In genomic region chr3:69274664-69275312, GRCm38 (mm10) we compare ENCODE assay signal across 11 mouse cellular contexts. TPM values are rescaled to one million over a fixed set of nuclear protein-coding genes. Genes with fewer than 3 reads are reported as not detected.
DNase-seq lines count a peak whose midpoint lies in the region; ATAC-seq and TF ChIP-seq lines count a peak whose summit lies in the region.
"Had no signal": no experiment of that assay in that cellular context is flagged by ENCODE, and none has a peak within 500 bp of the region (broad histone marks: within the 10 kb centered on the region; RNA-seq: fewer than 3 reads in every experiment).

No protein-coding gene starts in this region.

- WGBS in forebrain, embryonic 14.5 days = 40% methylated on average over 15 of the region's 15 CpGs
- WGBS in neural tube, embryonic 14.5 days = 54% methylated on average over 15 of the region's 15 CpGs
- WGBS in intestine, embryonic 16.5 days = 83% methylated on average over 15 of the region's 15 CpGs
- 88% methylated on average over 15 of the region's 15 CpGs for WGBS in intestine, postnatal 0 days

- no peak overlapping the region for H3K4me3 ChIP-seq in forebrain, embryonic 14.5 days (ENCODE audit: low read depth, low read length)
- H3K4me3 ChIP-seq in neural tube, embryonic 14.5 days (ENCODE audit: low read depth, low read length) = no peak overlapping the region
- no peak overlapping the region for H3K4me3 ChIP-seq in intestine, embryonic 16.5 days (ENCODE audit: low read length)
- no peak overlapping the region for H3K4me3 ChIP-seq in intestine, postnatal 0 days (ENCODE audit: low read depth, low read length)
- H3K4me3 ChIP-seq: embryonic facial prominence, embryonic 15.5 days had no signal

- no peak for TF ChIP-seq CTCF in intestine, postnatal 0 days (IDR thresholded peaks at IDR 0.05; ENCODE audit: low read depth)

- no peaks in the 10 kb centered on the region for H3K27me3 ChIP-seq in forebrain, embryonic 14.5 days (replicated peaks; ENCODE audit: control insufficient read depth, insufficient read depth, low read length)
- H3K27me3 ChIP-seq in neural tube, embryonic 14.5 days (ENCODE audit: control insufficient read depth, insufficient read depth, low read length) = no peaks in the 10 kb centered on the region
- no peaks in the 10 kb centered on the region for H3K27me3 ChIP-seq in intestine, embryonic 16.5 days (replicated peaks; ENCODE audit: control insufficient read depth, insufficient read depth, low read length)
- H3K27me3 ChIP-seq in intestine, postnatal 0 days (replicated peaks; ENCODE audit: control insufficient read depth, insufficient read depth, low read length) = no peaks in the 10 kb centered on the region
- H3K27me3 ChIP-seq: embryonic facial prominence, embryonic 15.5 days had no signal

- no peaks in the 10 kb centered on the region for H3K36me3 ChIP-seq in forebrain, embryonic 14.5 days (ENCODE audit: control insufficient read depth, insufficient read depth, low read length)
- no peaks in the 10 kb centered on the region for H3K36me3 ChIP-seq in neural tube, embryonic 14.5 days (ENCODE audit: control insufficient read depth, insufficient read depth, low read length)
- H3K36me3 ChIP-seq in intestine, embryonic 16.5 days (ENCODE audit: control insufficient read depth, insufficient read depth, low read length) = no peaks in the 10 kb centered on the region
- no peaks in the 10 kb centered on the region for H3K36me3 ChIP-seq in intestine, postnatal 0 days (ENCODE audit: control insufficient read depth, insufficient read depth)
- H3K36me3 ChIP-seq: embryonic facial prominence, embryonic 15.5 days had no signal

- H3K27ac ChIP-seq in forebrain, embryonic 14.5 days (ENCODE audit: low read depth, low read length) = peak overlapping the region; percentile 52
- H3K27ac ChIP-seq in neural tube, embryonic 14.5 days (ENCODE audit: low read depth, low read length) = no peak overlapping the region
- no peak overlapping the region for H3K27ac ChIP-seq in intestine, embryonic 16.5 days (ENCODE audit: low read length)
- no peak overlapping the region for H3K27ac ChIP-seq in intestine, postnatal 0 days (ENCODE audit: low read depth, low read length)
- H3K27ac ChIP-seq: embryonic facial prominence, embryonic 15.5 days; kidney, postnatal 0 days had no signal

- peak; percentile 92 for ATAC-seq in forebrain, embryonic 14.5 days
- peak; percentile 81 for ATAC-seq in neural tube, embryonic 14.5 days (ENCODE audit: low read depth)
- no peak for ATAC-seq in intestine, embryonic 16.5 days
- ATAC-seq in intestine, postnatal 0 days = no peak
- no peak for ATAC-seq in megakaryocyte-erythroid progenitor cell, adult 5-6 weeks (replicated peaks; ENCODE audit: low FRiP score, low TSS enrichment, poor library complexity, severe bottlenecking)

- H3K4me2 ChIP-seq in forebrain, embryonic 14.5 days (ENCODE audit: low read length) = no peak overlapping the region
- no peak overlapping the region for H3K4me2 ChIP-seq in neural tube, embryonic 14.5 days (ENCODE audit: low read depth, low read length)
- H3K4me2 ChIP-seq in intestine, embryonic 16.5 days (ENCODE audit: low read depth, low read length) = no peak overlapping the region
- H3K4me2 ChIP-seq in intestine, postnatal 0 days (replicated peaks; ENCODE audit: low read depth) = no peak overlapping the region
- H3K4me2 ChIP-seq: embryonic facial prominence, embryonic 15.5 days had no signal

- H3K4me1 ChIP-seq in forebrain, embryonic 14.5 days (ENCODE audit: control insufficient read depth, insufficient read depth, low read length) = peaks cover 13% of the 10 kb centered on the region
- no peaks in the 10 kb centered on the region for H3K4me1 ChIP-seq in neural tube, embryonic 14.5 days (ENCODE audit: control insufficient read depth, insufficient read depth, low read length)
- no peaks in the 10 kb centered on the region for H3K4me1 ChIP-seq in intestine, embryonic 16.5 days (ENCODE audit: control insufficient read depth, insufficient read depth, low read length)
- no peaks in the 10 kb centered on the region for H3K4me1 ChIP-seq in intestine, postnatal 0 days (replicated peaks; ENCODE audit: control insufficient read depth, insufficient read depth, low read length)
- H3K4me1 ChIP-seq: embryonic facial prominence, embryonic 15.5 days had no signal

- peak overlapping the region; percentile 40 for H3K9ac ChIP-seq in forebrain, embryonic 14.5 days (ENCODE audit: low read length)
- H3K9ac ChIP-seq in neural tube, embryonic 14.5 days (replicated peaks; ENCODE audit: low read depth, low read length) = no peak overlapping the region
- H3K9ac ChIP-seq in intestine, embryonic 16.5 days (ENCODE audit: low read depth, low read length) = no peak overlapping the region
- no peak overlapping the region for H3K9ac ChIP-seq in intestine, postnatal 0 days (ENCODE audit: low read depth, low read length)
- H3K9ac ChIP-seq: embryonic facial prominence, embryonic 15.5 days had no signal

- peak; percentile 33 for DNase-seq in embryo, embryonic 10 days (ENCODE audit: low spot score)
- peak; percentile 89 for DNase-seq in forebrain, embryonic 14.5 days (ENCODE audit: low spot score)
- DNase-seq in layer of hippocampus, adult 9-11 months = peak; percentile 27
- no peak for DNase-seq in kidney, postnatal 10 days
- DNase-seq: thymus, postnatal 25 days had no signal

- H3K9me3 ChIP-seq in forebrain, embryonic 14.5 days (replicated peaks; ENCODE audit: control insufficient read depth, low read length) = no peaks in the 10 kb centered on the region
- H3K9me3 ChIP-seq in neural tube, embryonic 14.5 days (ENCODE audit: control insufficient read depth, low read length) = no peaks in the 10 kb centered on the region
- H3K9me3 ChIP-seq in intestine, embryonic 16.5 days (ENCODE audit: control insufficient read depth, low read length) = no peaks in the 10 kb centered on the region
- H3K9me3 ChIP-seq in intestine, postnatal 0 days (ENCODE audit: control insufficient read depth) = no peaks in the 10 kb centered on the region
- H3K9me3 ChIP-seq: embryonic facial prominence, embryonic 15.5 days had no signal

RNA-seq across cellular contexts. Expression of gene Ppm1l, which starts 41.9 kb away (rescaled TPM):
- 16.5 and 20.7 TPM in 2 replicates for polyA plus RNA-seq in forebrain, embryonic 14.5 days (2014; fragmentation: Nextera tagmentation; extraction: Ambion mirVana)
- polyA plus RNA-seq in neural tube, embryonic 14.5 days (2014; fragmentation: Nextera tagmentation; extraction: Ambion mirVana) = 23.3 and 31.7 TPM in 2 replicates
- 3.3 and 3.4 TPM in 2 replicates for polyA plus RNA-seq in intestine, embryonic 16.5 days (2015; fragmentation: Nextera tagmentation; extraction: Ambion mirVana)
- 2.8 and 3.0 TPM in 2 replicates for polyA plus RNA-seq in intestine, postnatal 0 days (2015; fragmentation: Nextera tagmentation; extraction: Ambion mirVana)
- total RNA-seq in megakaryocyte-erythroid progenitor cell, adult 5-6 weeks (2014; fragmentation: Nextera tagmentation) = 13.9 and 23.2 TPM in 2 replicates
- 9.5 and 12.9 TPM in 2 replicates for total RNA-seq in megakaryocyte-erythroid progenitor cell, adult 5-6 weeks (2017)

RNA-seq across cellular contexts. Expression of gene Arl14, which starts 52.6 kb away (rescaled TPM):
- polyA plus RNA-seq in forebrain, embryonic 14.5 days (2014; fragmentation: Nextera tagmentation; extraction: Ambion mirVana) = not detected in 2 replicates
- polyA plus RNA-seq in neural tube, embryonic 14.5 days (2014; fragmentation: Nextera tagmentation; extraction: Ambion mirVana) = not detected in 2 replicates
- polyA plus RNA-seq in intestine, embryonic 16.5 days (2015; fragmentation: Nextera tagmentation; extraction: Ambion mirVana) = 1.4 and 1.6 TPM in 2 replicates
- 1.1 TPM in 2 replicates for polyA plus RNA-seq in intestine, postnatal 0 days (2015; fragmentation: Nextera tagmentation; extraction: Ambion mirVana)
- not detected in 2 replicates for total RNA-seq in megakaryocyte-erythroid progenitor cell, adult 5-6 weeks (2014; fragmentation: Nextera tagmentation)
- not detected in 2 replicates for total RNA-seq in megakaryocyte-erythroid progenitor cell, adult 5-6 weeks (2017)

Comparison
In these comparisons a context has a peak if more than half of its experiments do, and no peak if none do; other contexts are left out.
1. ATAC-seq: peak in forebrain, embryonic 14.5 days (single experiment) and neural tube, embryonic 14.5 days (single experiment); none in intestine, embryonic 16.5 days (single experiment), intestine, postnatal 0 days (single experiment) and megakaryocyte-erythroid progenitor cell, adult 5-6 weeks (single experiment).